Mouse (Mus musculus) naive thymus-derived CD4-positive, alpha-beta T cell, adult 2 months (primary cell): Measurements from ENCODE around the gene Nars2.
A peak's percentile ranks its signal among the peaks of the same experiment; 100 is the strongest.

Experiments
- DNase-seq: peaks from one replicate; pipeline ENCODE4 v3.0.0-alpha.2; 2011; ENCODE audit warnings: low read depth

The Nars2 gene

DNA sequence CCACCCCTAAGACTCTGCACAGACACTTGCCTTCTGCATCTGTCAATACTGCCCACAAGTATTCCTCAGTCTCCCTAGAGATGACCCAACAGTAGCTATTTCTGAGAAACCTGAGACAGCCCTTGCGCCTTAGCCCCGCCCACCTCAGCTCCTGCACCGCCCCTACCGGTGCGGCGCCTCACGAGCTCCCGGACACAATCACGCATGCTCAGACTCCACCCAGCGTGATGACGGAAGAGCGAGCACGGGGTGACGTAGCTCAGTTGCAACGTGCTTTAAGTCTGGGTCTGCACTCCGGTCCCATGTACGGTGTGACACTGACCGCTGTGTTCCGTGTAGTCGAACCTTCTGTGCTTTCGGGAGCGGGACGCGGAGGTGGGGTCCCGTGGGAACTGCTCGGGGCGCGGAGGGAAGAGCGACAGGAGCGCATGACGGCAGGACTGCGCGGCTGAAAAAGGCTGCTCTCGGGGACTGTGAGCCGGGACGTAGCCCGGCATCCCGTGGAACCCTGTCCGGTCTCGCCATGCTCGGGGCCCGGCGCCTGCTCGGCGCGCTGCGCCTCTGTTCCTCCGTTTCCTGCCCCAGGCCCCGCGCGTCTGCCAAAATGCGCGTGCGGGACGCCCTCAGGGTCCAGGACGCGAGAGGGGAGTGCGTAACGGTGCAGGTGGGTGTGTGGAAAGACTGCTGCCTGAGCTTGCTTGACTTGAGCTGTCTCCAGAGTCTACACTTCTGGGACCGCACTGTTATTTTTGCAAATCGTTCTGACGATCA, at the start of gene Nars2:
Gene Nars2, plus strand, starts transcription at position 225 of the 771 bp plus-strand sequence.
- peak; percentile 98 for DNase-seq

DNA sequence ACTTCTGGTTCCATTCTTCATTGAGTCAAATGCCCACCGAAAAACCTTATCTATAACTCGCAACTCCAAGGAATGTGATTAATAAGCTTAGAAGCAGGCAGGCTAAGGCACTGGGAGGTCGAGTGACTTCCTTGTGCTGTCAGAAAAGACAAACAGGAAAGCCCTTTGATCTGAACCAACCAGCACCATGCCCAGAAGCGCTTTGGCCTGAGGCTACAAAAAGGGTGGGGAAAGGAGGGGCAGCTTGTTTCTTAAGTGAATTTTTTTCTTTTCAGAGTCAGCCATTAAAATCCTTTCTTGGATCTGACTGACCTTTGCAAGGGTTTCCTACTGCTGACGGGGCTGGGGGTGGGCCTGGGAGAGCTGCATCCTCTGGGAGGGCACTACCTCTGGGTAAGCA, 49.1 kb upstream of the Nars2 start:
- DNase-seq, result no peak

DNA sequence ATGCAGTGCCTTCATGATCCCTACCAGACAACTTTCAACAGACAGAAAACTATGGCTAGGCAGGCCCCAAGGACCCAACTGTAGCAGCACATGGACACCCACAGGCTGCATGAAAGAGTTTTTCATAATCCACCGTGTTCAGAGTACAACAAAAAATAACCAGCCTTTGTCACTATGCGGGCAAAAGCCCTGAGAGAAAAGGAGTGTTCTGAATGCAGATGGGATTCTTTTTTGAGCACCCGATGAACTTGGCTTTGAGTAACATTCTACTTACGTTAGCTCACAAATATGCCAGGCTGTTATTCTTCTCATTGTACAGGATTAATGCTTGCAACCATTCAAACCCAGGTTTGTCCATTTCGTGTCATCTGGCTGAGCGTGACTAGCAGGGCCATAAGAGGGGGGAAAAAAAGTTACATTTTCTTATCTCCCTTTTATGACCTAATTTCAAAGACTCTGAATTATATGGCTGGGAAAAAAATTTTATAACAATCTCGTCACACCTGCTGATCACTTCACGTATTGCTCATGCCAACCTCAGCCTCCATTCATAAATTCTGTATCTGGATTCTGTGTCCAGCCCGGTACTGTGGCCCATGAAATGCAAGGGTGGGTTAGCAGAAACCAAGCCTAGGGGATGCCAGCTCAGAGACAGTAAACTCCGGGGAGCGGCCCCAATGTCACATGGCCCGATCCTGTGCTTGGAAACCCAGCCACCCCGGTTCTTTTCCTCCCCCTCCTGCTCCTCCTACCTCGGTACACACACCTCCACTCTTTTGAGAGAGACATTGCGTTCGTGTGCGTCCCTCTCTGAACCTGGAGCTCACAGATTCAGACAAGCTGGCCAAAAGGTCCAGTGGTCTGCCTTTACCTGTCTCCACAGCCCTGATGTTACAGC, 48.0 kb upstream of the Nars2 start:
- no peak for DNase-seq

DNA sequence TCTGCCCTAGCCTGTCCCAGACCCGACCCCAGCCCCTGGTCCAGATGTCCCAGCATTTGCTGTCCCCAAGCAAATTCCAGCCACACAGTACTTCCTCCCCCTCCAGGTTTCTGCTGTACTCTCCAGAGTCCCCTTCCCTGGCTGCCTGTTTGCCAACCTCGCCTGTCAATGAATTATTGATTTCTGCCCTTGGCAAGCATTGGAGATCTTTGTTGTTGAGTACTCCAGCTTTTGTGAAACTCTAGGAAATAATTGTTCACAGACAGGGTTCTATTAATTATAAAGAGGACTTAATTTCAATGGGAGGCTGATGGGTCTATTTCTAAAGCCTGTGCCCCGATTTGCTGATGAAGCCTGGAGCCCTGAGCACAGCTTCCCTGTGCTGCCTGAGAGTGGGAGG, 46.9 kb upstream of the Nars2 start:
- no peak for DNase-seq

DNA sequence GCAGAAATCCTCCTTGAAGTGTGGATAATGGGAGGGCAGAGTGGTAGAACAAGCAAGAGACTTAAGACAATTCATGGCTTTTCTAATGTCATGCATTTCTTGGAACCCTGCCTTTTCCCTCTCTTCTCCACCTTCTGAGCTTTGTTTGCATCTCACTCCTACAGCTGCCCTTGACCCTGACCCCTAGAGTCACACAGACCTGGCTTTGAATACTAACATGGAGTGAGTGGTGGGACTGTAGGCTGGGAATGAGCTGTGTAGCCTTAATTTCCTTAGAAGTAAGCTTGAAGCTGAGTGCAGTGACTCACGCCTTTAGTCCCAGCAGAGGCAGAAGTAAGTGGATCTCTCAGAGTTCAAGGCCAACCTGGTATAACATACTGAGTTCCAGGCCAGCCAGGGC, 46.4 kb upstream of the Nars2 start:
- DNase-seq, result no peak

DNA sequence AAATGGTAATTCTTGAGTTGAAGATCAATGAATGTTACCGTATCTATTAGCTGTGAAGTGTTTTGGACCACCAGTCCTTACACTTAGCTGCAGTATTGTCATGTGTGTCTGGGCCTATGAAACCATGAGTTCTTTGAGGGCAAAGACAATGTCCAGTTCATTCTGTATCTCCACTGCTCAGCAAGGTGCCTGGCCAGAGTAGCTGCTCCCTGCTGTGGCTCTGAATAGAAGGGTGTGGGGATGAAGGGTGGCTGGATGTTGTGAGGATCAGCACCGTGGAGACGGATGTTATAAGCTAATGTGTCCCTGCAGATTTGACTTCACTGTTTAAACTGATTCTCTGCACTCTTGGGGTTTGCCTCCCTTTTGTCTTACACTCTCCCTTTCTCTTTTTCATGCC, 45.9 kb upstream of the Nars2 start:
- DNase-seq, result no peak

DNA sequence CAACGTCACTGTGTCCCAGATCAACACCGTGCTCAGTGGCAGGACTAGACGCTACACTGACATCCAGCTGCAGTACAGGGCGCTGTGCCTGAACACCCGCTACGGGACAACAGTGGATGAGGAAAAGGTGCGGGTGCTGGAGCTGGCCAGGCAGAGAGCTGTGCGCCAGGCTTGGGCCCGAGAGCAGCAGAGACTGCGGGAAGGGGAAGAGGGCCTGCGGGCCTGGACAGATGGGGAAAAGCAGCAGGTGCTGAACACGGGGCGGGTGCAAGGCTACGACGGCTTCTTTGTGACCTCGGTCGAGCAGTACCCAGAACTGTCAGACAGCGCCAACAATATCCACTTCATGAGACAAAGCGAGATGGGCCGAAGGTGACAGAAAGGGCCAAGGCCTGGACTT, 45.1 kb upstream of the Nars2 start:
- DNase-seq, result no peak

DNA sequence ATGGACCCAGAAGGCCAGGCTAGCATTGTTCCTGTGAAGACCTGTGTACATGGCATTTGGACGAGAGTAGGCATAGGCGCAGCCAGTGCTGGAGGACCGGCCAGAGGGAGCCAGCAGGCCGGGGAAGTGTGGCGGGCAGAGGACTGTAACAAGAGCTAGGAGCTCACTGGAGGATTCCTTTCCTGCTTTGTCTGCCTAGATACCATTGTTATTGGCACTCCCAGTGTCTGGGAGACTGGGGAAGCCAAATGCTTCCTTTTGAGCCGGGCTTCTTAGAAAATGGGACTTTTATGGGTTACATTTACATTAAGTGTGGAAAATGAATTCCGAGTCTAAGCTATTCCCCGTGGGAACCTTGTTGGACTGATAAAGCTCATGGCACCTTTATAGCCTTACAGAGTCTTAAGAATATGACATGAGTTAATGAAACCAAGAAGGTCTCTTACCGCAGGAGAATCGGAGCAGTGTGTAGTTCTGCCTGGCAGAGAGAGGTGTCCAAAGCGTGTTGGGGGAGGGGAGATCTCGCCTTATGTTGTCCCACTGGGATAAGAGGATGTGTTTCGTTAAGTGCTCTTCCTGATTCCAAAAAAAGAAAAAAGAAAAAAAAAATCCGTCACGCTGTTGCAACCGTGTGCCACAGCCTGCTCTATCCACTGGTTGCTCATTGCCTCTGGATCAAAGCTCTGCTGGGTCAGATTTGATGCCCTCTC, 43.2 kb upstream of the Nars2 start:
- DNase-seq, result no peak

DNA sequence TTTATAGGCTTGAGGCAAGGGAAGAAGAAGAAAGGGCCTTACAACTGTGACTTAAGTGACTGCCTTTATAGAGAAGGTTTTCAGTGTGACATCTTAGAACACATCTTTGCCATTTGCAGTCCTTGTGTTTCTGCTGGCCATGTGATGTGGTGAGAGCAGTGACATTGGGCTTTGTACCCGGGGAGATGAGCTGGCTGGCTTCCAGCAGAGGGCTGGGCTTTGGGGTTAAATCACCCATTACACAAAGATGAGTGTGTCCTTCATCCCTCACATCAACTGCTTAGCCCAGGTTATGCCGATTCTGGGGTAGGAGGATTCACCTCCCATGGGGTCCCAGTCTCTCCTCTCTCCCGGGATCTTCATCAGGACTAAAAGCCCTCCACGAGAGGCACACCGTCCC, 41.4 kb upstream of the Nars2 start:
- DNase-seq, result peak; percentile 10

DNA sequence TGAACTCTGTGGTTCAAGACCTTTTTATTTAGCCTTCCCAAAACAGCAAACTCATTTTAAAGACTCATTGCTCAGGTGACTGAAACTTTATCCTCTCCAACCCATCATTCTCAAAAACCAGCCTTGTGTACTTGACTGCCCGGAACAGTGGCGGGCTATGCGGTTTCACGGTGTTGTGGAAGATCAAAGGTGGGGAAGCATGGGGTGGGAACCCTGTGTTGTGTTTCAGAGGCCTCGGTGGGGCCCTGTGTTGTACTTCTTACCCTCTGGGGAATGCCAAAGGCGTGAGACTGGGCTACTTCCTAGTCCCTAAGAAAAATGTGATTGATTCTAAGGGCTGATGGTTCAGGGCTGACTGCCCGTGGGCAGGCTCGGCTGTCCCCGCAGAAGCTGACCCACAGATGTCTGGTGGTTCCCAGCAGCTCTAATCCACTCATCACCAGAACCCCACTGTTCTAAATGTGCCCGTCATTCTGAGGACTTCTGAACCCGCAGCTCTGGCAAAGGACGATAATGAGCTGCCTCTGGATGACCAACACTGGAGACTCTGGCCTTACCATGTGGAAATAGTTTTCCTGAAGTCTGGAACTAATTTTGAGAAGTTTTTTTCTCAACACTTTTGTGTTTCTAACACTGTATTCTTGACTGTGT, 40.9 kb upstream of the Nars2 start:
- DNase-seq, result no peak

DNA sequence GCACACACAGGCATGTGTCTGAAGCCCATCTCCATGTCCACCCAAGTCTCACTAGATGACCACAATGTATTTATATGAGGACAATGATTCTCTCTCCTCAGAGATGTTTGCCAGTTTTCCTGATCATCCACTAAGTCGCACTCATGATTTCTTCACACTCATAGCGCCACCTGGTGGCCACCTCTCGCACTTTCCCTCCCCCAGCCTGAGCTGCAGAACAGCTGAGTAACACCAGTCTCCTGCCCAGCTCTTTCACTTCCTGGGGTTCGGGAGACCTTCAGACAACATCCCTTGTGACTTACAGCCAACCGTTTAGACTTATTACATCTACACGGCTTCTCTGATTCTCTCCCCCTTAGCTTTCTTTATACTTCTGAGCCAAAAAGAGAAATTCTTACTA, 37.3 kb upstream of the Nars2 start:
- peak; percentile 83 for DNase-seq

DNA sequence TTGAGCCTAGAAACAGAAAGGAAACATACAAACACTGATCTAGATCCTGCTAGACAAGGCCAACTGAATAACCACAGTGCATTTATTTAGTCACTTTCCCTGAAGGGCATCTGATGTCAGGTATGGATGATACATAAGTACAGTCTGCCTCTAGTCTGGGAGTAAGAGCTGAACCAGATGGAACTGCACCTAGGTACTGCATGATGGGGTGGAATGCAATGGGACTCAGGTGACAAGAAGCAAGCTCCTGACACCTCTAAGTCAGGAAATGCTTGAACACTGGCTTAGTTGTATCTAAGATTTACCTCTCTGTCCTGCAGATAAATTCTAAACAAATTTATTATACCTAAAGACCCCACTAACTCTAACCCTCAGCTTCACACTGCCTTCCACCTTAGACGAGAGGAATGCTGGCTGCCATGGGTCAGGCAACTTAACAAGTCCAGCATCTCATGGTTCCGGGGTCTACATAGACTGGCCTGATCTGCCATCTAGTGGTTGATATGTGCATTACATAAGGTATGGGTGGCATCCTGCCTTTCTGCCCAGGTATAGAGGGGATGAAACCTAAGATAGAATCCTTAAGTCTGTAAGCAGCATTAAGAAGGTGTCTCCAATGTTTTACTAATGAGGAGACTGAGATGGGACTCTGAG, 35.7 kb upstream of the Nars2 start:
- peak; percentile 74 for DNase-seq

DNA sequence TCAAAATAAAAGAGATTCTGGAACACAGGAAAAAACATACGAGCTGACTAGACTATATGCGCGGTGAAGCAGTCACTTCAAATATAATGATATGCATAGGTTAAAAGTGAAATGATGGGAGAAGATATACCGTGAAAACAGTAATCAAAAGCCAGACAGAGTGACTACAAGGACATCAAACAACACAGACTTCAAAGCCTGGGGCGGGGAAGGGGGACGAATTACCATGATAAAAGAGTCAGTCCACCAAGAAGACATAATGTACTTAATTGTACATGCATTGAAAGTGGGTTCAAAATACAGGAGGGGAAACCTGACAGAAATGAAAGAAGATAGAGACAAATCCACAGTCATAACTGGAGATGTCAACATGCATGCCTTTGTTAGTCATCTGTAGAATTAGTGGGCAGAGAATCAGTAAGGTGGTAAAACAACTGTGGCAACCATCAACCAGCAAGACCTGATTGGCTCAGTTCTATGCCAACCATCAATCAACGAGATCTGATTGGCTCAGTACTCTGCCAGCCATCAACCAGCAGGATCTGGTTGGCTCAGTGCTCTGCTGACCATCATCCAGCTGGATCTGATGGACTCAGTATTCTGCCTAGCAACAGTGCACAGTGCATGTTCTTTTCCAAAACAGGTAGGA, 30.7 kb upstream of the Nars2 start:
- no peak for DNase-seq

DNA sequence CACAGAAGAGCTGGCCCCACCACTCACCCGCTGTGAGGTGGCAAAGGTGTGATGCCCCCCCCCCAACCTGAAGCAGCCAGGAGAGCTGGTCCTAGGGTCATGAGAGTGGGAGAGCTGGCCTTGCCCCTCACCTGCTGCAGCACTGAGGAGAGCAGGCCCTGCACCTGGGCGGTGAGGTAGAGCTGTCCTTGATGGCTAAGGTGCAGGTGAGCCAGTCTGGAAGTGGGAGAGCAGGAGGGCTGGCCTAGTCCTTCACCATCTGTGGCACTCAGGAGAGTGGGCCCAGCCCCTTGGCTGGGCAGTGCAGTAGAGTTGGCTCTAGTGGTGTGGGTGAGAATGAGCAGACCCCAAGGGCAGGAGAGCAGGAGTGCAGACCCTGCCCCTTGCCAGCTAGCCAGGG, 28.4 kb upstream of the Nars2 start:
- DNase-seq, result no peak

DNA sequence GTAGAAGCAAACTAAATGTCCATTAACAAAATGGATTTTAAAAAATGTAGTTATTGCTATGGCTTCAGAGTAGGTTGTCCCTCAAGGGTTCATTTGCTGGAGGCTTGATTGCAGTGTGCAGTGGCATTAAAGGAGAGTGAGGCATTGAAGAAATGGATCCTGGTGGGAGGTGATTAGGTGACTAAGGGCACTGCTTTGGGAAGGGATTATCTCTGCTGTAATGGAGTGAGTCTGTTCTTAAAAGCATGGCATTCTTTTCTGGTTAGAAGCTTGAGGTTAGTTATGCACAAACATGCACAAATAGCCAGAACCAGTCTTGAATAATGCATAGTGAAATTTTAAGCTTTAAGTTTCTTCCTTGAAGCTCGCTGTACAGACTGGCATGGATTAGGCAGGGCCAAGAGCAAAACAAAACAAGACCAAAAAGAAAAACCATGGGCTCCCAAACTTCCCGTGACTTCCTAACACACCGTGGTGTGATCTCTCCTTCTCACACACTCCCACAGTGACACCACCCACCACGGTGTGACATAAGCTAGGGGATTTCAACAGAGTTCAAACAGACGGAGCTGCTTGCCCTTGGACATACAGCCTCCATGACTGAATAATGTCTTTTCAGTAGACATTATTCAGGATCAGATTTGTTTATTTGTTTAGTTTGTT, 7.5 kb upstream of the Nars2 start:
- no peak for DNase-seq

DNA sequence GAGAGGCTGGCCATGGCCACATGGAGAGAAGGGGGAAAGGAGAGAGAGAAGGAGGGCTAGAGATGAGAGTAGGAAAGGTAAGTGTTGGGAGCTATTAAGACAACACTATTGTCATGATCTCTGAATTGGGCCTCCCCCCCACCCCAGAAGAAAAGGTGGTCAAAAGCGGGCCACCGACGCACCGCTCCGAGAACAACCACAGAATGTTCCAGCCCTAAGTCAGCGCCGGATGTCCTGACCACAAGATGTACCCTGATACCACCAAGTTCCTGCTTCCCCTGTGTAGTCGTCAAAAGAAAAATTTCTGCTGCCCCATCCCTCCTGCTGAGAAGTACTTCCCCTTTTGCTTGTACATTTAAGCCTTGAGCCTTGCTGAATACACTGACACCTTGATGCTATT, 4.8 kb upstream of the Nars2 start:
- DNase-seq, result peak; percentile 24

DNA sequence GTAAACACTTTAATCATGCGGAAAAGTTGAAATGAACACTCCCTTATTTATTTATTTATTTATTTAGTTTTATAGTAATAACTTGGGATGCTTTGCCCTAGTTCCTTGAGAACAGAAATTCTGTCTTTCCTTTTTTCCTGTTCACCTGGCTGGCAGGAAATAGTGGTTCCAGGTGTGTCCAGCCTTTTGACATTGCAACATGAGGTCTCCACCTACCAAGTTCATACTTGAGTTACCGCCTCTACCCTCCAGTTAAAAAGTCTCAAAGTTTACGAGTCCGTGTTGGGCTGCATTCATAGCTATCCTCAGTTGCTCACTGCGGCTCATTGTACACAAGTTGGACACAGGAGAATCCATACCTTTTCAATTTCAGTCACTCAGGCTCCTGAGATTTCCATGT, 789 bp downstream of the Nars2 start:
- no peak for DNase-seq

DNA sequence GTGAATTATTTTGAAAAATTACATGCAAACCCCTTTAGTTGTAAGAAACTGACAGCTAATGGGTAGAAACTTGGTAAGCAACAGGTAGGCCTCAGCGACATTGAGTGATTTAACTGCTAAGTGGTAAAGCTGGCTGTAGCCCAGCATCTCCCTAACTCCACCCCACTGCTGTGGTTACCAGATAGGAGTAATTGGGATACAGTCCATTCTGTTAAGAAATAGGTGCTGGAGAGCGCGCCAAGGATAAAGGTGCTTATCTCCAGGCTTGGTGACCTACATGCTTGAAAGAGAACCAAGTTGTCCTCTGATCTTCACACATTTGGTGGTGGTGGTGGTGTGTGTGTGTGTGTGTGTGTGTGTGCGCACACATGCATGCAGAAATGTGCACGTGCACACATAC, 7.9 kb downstream of the Nars2 start:
- no peak for DNase-seq

DNA sequence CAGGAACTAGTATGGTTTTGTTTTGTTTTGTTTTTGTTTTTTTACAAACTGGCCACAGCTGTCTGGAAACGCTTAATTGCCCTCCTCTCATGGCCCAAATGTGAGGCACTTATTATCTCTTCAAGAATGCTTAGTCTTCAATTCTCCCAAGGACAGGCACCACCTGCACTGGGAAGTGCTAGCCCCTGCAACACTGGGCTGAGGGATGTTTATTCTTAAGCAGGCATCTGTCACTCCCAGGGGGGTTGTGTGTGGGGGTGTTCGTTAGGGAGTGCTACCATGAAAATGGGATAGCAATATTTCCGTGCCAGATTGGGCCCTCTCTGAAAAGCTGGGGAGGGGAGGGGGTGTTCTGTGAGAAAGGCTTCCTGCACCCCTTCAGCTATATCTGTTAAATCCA, 15.9 kb downstream of the Nars2 start:
- no peak for DNase-seq

DNA sequence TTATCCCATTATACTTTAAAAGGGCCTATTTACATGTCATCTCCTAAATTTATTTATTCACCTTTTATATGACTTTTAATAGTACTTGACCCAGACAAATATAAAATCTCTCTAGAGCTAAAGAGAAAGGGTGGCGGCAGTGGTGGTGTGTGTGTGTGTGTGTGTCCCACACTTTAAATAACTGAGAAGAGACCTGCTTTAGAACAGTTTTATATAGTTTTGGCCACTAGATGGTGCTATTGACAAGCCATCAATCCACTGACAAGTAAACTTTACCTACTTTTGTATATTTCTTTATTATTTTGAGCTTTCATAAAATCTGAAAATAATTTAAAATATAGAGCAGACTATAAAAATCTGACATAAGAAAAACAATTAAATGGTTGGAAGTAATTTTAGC, 19.1 kb downstream of the Nars2 start:
- peak; percentile 77 for DNase-seq
